Mouse (Mus musculus) 3134 (cell line): ENCODE results near the gene Vmn1r209.
"Not testable (repeated sequence)": the region's sequence is repeated elsewhere in the genome, so short reads cannot be mapped to it uniquely, and the experiment has no call there.

Experiments used
- DNase-seq: peaks from one replicate; pipeline ENCODE4 v3.0.0-alpha.2; 2011; ENCODE audit warnings: low spot score; ENCODE audit not compliant: insufficient read length; ENCODE audit errors: extremely low read depth

Vmn1r209 gene

GRCm38 (mm10) chr13:22809582-22809981 is at the start of gene Vmn1r209:
Vmn1r209 (minus strand) TSS chr13:22809682.
- DNase-seq: not testable (repeated sequence)

DNA sequence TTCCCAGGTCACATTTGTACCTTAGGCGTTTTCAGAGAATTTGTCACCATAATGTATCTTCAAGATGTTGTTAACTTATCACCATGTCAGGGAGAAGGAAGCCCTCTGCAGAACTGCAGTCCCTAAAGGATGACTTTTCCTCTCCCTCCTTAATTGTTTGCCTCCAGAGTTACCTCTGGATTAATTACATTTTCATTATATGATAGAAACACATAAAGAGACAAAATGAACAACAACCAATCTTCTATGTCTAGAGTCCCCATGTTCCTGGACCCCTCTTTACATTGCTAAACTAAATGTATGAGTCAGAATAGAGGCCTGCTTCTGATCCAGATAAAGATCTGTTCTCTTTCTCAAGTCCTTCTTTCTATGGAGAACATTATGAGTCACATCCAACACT is 48.0 kb upstream of the Vmn1r209 start, which contains the start of gene Vmn1r211:
Vmn1r211 (minus strand) TSS at position 101 of the 400 bp plus-strand sequence.
- no peak for DNase-seq

GRCm38 (mm10) chr13:22854760-22855159 is 45.3 kb upstream of the Vmn1r209 start:
- DNase-seq: no peak

GRCm38 (mm10) chr13:22846798-22847197 is 37.3 kb upstream of the Vmn1r209 start:
- no peak for DNase-seq

DNA sequence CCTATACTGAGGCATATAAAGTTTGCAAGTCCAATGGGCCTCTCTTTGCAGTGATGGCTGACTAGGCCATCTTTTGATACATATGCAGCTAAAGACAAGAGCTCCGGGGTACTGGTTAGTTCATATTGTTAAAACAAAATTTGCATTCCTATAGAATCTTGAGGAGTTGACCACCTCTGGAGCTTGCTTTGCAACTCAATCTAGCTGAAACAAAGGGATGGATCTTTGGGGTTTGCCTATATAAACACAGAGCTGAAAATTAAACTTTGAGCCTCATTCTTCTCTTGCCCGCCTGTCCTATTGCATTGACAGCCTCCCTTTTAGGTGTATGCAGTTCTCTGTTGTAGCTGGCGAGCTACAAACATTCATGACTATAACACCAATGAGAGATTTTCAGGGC is 34.8 kb upstream of the Vmn1r209 start:
- not testable (repeated sequence) for DNase-seq

DNA sequence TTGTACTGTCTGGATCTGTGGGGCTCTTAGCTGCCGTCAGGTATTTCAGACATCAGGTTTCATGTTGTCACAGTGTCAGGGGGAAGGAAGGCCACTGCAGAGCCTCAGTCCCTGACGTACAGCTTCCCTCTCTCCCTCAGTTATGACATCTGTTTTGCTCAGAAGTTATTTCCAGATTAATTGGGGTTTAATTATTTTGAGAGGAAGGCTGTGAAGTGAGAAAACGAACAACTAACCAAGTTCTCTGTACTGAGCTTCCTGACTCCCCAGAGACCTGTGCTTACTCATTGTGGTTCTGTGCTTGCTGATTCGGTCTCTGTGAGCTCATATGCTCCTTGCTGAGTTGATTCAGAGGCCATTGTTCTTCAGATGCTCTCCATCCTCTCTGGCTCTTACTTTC is 21.8 kb upstream of the Vmn1r209 start, which contains the start of gene Vmn1r210:
Vmn1r210 (minus strand) TSS at position 101 of the 400 bp plus-strand sequence.
- peak; percentile 6 for DNase-seq

- not testable (repeated sequence) for DNase-seq
These were observed 19.9 kb upstream of the Vmn1r209 start for GRCm38 (mm10) chr13:22829395-22829794.

- DNase-seq: not testable (repeated sequence)
These were observed 12.1 kb upstream of the Vmn1r209 start for GRCm38 (mm10) chr13:22821601-22822000.

DNA sequence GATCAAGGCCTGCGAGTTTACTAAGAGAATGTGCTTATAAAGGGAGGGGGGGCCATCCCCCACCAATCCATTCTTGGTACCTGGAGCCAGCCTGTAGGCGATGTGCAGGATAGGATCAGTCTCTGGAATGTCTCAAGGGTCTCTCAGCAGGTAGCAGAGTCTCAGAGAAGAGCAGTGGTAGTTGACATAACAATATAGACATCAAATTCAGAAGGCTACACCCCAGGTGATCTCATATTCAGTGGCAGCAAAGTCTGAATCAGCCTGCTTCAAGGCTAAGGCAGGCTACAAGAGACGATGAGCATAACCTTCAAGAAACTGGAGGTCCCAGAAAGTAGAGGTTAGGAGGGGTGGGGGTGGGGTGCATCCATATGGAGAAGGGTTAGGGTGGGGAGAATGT is 21.4 kb downstream of the Vmn1r209 start:
- DNase-seq: not testable (repeated sequence)

DNA sequence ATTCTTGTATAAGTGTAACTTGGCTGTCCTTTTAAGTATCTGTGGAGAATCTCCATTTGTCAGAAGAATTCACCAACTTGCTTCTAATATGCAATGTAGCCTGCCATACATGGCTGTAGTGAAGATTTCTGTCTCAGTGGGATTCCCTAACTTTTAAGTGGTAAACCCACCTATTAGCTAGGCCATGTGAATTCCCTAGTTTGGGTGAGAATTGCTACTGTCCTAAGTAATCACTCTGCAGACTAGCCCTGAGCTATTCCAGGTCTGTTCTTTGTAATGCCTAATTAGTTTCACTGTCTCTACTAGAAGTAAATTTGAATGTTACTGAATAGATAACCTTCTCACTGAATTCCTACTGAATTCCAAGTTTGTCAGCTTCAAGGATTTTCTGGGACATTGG is 25.3 kb downstream of the Vmn1r209 start:
- not testable (repeated sequence) for DNase-seq

DNA sequence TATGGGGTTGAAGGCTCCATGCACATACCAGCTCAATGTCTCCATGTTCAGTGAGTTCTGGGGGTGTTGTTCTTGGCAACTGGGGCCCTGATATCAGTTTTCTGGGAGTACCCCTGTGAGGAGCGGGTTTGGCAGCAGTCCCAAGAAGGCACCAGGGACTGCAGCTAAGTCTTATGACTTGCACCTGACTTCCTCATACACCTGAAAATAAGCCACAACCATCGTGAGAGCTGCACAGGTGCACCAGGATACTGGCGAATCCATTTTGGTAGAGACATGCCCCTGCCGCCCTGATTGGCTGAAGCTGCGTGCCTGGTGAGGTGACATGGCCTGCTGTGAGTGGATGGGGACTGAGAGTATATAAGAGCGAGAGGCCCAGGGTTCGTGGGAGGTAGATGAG is 32.2 kb downstream of the Vmn1r209 start, which contains the start of gene Vmn1r208:
Vmn1r208 (minus strand) TSS at position 101 of the 400 bp plus-strand sequence.
- not testable (repeated sequence) for DNase-seq

GRCm38 (mm10) chr13:22771592-22771991 is 37.9 kb downstream of the Vmn1r209 start:
- DNase-seq: not testable (repeated sequence)
